Mouse (Mus musculus) hindbrain, postnatal 0 days (tissue): Measurements from ENCODE around the gene Lamc2. TPM values are rescaled to one million over a fixed set of nuclear protein-coding genes. Genes with fewer than 3 reads are reported as not detected.

ENCODE experiments used
- ATAC-seq: fragments of 200-750 bp; cut with Nextera tagmentation; 2 replicates; pipeline ENCODE4 v1.8.0; 2017; ENCODE audit warnings: mild to moderate bottlenecking, moderate TSS enrichment, moderate library complexity
- DNase-seq: peaks from one replicate; pipeline ENCODE4 v3.0.0-alpha.2; 2015; ENCODE audit warnings: low spot score
- H3K27ac ChIP-seq: fragments of 300-500 bp; sonication (generic); 2 replicates; pipeline ENCODE4 v1.5.1; 2014; ENCODE audit warnings: mild to moderate bottlenecking
- H3K27me3 ChIP-seq: fragments of 300-500 bp; sonication (generic); 2 replicates; pipeline ENCODE4 v1.6.1; 2014; ENCODE audit warnings: low read length, mixed read lengths; ENCODE audit not compliant: insufficient read depth
- H3K36me3 ChIP-seq: fragments of 300-500 bp; sonication (generic); 2 replicates; pipeline ENCODE4 v1.6.1; 2014; ENCODE audit warnings: low read length, mixed read lengths; ENCODE audit not compliant: insufficient read depth
- H3K4me1 ChIP-seq: fragments of 300-500 bp; sonication (generic); 2 replicates; pipeline ENCODE4 v1.6.1; 2014; ENCODE audit warnings: antibody characterized with exemption, low read length, mixed read lengths; ENCODE audit not compliant: insufficient read depth
- H3K4me2 ChIP-seq: fragments of 300-500 bp; sonication (generic); 2 replicates; pipeline ENCODE4 v1.6.1; 2014; ENCODE audit warnings: low read depth, mild to moderate bottlenecking, low read length, moderate library complexity, mixed read lengths
- H3K4me3 ChIP-seq: fragments of 300-500 bp; sonication (generic); 2 replicates; pipeline ENCODE4 v1.5.1; 2014; ENCODE audit warnings: low read length
- H3K9ac ChIP-seq: fragments of 300-500 bp; sonication (generic); replicated peaks from 2 replicates; pipeline ENCODE4 v1.6.1; 2014; ENCODE audit warnings: mild to moderate bottlenecking, low read length, moderate library complexity, mixed read lengths
- H3K9me3 ChIP-seq: fragments of 300-500 bp; sonication (generic); 2 replicates; pipeline ENCODE4 v1.6.1; 2016; ENCODE audit warnings: low read length, mixed read lengths
- CTCF ChIP-seq: IDR thresholded peaks from 2 replicates; pipeline ENCODE4 v1.5.1; 2016; ENCODE audit warnings: antibody characterized with exemption, control low read depth, low read depth
- WGBS: fragments of 180-500 bp; shearing (Covaris S2); extraction: QIAGEN DNeasy Blood & Tissue Kit; methylation state at CpG from one replicate; pipeline ENCODE4 v1.1.7; 2014; 5-methylcytosine and 5-hydroxymethylcytosine counted together
- polyA plus RNA-seq: library from polyadenylated mRNA; unstranded; fragments of >200 nt; fragmentation: Nextera tagmentation; extraction: Ambion mirVana; gene quantifications from 2 replicates; pipeline ENCODE4 v1.2.1, GENCODE M21; 2015
- total RNA-seq: library from RNA; depleted of rRNA; stranded (reverse); fragments of >200 nt; gene quantifications from 2 replicates; pipeline ENCODE4 v1.2.3, GENCODE M21; 2014

Lamc2 gene
- total and polyA plus RNA-seq, 2 experiments from 2014 or later, result 4.4 to 5.8 TPM

DNA sequence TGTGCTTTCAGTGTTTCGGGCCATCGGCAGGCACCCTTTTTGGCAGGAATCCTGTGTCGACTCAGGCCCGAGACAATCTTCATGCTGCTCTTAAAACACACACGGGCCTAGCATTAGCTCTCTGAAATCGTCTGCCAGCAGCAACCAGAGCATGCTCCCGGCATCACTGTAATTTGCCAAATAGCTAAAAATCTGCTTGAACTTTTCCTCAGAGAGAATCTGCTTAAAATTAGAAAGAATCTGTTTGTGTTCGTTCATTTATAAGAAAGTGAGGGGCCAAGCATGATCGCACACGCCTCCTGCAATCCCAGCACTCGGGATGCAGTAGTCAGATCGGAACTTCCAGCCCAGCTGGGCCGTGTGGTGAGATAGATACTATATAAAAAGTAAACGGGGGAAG is 15.2 kb upstream of the Lamc2 start:
- WGBS, result 23% methylated on average over 14 of the region's 14 CpGs
- no peak for ATAC-seq

DNA sequence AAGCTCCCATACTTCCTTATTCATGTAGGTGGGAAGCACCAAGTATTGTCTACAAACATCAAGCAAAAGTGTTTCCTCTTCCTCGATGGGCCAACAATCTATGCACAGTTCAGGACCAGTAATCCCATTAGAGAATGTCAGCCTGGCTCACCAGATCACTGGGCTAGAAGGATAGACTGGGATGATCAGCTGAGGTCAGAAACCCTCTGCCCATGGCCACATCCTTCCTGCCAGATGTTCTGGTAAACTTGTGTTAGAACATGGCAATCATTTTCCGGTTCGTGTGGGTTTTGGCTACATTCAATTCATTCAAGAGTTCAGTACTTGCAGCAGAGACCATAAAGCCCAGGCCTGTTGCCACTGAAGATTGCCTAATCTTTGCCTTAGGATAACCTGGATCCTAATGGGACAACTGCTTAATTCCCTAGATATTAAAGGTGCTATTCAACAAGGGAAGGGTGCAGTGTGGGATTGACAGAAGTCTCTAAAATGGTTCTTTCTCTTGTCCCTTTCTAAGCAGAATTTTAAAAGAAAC is 11.1 kb upstream of the Lamc2 start:
- DNase-seq (no peak), ATAC-seq (no peak)
- Histone ChIP-seq H3K27me3 (no peaks in the 10 kb centered on the region), H3K4me1 (no peaks in the 10 kb centered on the region), H3K4me2 (no peak overlapping the region), H3K36me3 (no peaks in the 10 kb centered on the region), H3K4me3 (no peak overlapping the region), H3K9me3 (no peaks in the 10 kb centered on the region), H3K27ac (no peak overlapping the region), H3K9ac (no peak overlapping the region)
- WGBS, result 85% methylated on average over 3 of the region's 3 CpGs
- TF ChIP-seq CTCF, result no peak

More for the DNA sequence above, 15.2 kb upstream of the Lamc2 start:
- no peak overlapping the region for H3K4me3 ChIP-seq
- H3K4me1 ChIP-seq, result no peaks in the 10 kb centered on the region
- H3K9me3 ChIP-seq, result no peaks in the 10 kb centered on the region
- H3K4me2 ChIP-seq, result no peak overlapping the region
- no peaks in the 10 kb centered on the region for H3K27me3 ChIP-seq
- TF ChIP-seq CTCF, result no peak
- DNase-seq, result no peak
- no peak overlapping the region for H3K9ac ChIP-seq
- no peaks in the 10 kb centered on the region for H3K36me3 ChIP-seq
- H3K27ac ChIP-seq, result no peak overlapping the region

DNA sequence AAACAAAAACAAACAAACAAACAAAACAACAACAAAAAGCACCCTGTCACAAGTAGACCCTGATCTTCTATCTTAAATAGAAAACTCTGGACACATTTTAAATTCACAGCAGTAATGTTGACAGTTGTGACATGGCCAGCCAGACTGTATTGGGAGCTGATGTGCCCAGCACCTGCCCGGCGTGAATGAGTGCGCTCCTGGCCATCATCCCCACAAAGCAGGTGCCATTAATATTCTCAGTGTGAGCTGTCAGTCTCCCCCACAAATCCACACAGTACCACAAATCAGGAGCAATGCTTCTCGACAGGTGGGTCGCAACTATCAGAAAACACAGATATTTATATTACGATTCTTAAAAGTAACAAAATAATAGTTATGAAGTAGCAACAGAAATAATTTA is 6.7 kb upstream of the Lamc2 start:
- Histone ChIP-seq H3K9ac (no peak overlapping the region), H3K4me2 (no peak overlapping the region), H3K36me3 (no peaks in the 10 kb centered on the region), H3K27me3 (no peaks in the 10 kb centered on the region), H3K9me3 (no peaks in the 10 kb centered on the region), H3K27ac (no peak overlapping the region), H3K4me1 (peaks cover 9% of the 10 kb centered on the region; the same call in 1 of the 2 replicates), H3K4me3 (no peak overlapping the region)
- 75% methylated on average over 6 of the region's 6 CpGs for WGBS
- no peak for TF ChIP-seq CTCF
- ATAC-seq, result no peak
- DNase-seq, result no peak

DNA sequence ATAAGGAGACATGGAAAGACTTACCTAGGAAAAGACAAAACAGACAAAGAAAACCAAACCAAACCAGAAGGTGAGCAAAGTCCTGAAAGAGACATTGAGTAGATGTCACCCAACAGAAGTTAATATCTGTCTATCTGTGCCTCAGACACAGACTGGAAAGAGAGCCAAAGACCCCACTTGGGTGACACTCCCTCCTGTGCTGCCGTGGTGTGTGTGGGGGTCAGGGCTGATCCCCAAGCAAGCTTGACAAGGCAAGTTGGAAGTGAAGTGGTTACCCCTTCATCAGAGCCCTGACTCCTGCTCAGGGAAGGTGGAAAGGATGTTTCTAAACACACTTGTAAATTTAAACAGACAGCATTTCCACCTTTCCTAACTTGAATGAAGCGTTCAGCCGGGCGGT is 6.1 kb upstream of the Lamc2 start:
- TF ChIP-seq CTCF, result no peak
- no peak overlapping the region for H3K4me3 ChIP-seq

DNA sequence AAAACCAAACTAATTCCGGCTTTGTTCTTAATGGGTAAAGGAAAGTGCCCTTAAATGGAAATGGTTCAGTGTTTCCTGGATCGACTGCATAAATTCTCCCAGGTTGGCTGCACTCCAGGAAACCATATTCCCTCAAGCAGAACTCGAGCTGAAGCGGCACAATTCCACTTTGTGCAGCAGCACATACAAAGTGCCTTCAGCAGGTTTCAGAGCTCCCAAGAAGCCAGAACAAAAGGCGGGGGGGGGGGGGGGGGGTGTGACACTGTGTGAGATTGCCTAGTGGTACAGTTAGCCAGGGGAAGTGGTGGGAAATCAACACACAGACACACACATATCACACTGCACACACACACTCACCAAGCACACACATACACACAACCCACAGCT is 5.7 kb upstream of the Lamc2 start:
- DNase-seq, result peak; percentile 80
- H3K4me3 ChIP-seq, result no peak overlapping the region
- no peaks in the 10 kb centered on the region for H3K9me3 ChIP-seq
- TF ChIP-seq CTCF, result no peak
- ATAC-seq, result peak; percentile 61; the same call in 1 of the 2 replicates
- no peak overlapping the region for H3K27ac ChIP-seq
- 3% methylated on average over 4 of the region's 5 CpGs for WGBS
- no peak overlapping the region for H3K9ac ChIP-seq
- peaks cover 3% of the 10 kb centered on the region; the same call in 1 of the 2 replicates for H3K27me3 ChIP-seq
- H3K36me3 ChIP-seq, result no peaks in the 10 kb centered on the region
- H3K4me1 ChIP-seq, result peaks cover 9% of the 10 kb centered on the region; the same call in 1 of the 2 replicates
- 0 out of 2 replicates have a peak overlapping the region, but pooled peaks have one; percentile 19 for H3K4me2 ChIP-seq

More for the DNA sequence above, 6.1 kb upstream of the Lamc2 start:
- ATAC-seq, result no peak
- WGBS, result 69% methylated on average over 4 of the region's 4 CpGs
- Histone ChIP-seq H3K4me2 (0 out of 2 replicates have a peak overlapping the region, but pooled peaks have one; percentile 19), H3K9me3 (no peaks in the 10 kb centered on the region), H3K4me1 (peaks cover 9% of the 10 kb centered on the region; the same call in 1 of the 2 replicates), H3K27ac (no peak overlapping the region), H3K36me3 (no peaks in the 10 kb centered on the region), H3K27me3 (no peaks in the 10 kb centered on the region), H3K9ac (no peak overlapping the region)
- no peak for DNase-seq

DNA sequence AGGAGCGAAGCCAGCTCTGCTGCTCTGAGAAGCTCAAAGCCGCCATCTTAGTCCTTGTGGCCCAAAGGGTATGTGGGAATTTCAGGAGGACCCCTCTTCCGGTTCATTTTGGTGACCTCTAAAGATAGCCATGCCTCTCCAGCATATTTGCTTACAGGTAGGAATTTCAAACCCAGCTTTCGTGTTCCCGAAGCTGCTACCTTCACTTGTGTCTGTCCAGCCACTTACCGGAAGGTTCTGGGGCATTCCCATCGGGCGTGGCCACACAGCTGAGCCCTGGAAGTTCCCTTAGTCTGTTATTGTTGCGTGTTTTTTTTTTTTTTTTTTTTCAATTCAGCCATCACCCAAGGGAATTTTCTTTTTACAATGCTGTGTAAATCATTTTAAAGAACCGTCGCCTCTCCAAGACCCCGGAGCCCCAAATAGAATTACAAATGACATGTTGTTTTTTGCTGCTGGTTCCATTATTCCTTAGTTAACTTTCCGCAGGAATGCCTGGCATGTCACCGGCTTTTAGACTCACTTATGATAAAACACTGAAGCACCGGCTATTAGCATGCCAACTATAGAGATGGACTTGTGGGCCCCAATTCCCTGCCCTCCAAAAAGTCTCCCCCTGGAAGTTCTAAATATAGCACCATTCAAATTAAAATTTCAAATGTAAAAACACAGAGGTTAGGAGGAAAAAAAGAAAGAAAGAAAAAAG is 5.1 kb upstream of the Lamc2 start:
- H3K27ac ChIP-seq, result no peak overlapping the region
- no peak overlapping the region for H3K4me3 ChIP-seq
- H3K4me1 ChIP-seq, result peaks cover 9% of the 10 kb centered on the region; the same call in 1 of the 2 replicates
- H3K9me3 ChIP-seq, result no peaks in the 10 kb centered on the region
- DNase-seq (no peak), ATAC-seq (no peak; the same call in 1 of the 2 replicates)
- TF ChIP-seq CTCF, result no peak
- H3K27me3 ChIP-seq, result peaks cover 8% of the 10 kb centered on the region; the same call in 1 of the 2 replicates
- H3K9ac ChIP-seq, result no peak overlapping the region
- H3K4me2 ChIP-seq, result 0 out of 2 replicates have a peak overlapping the region, but pooled peaks have one; percentile 19
- 39% methylated on average over 15 of the region's 15 CpGs for WGBS
- H3K36me3 ChIP-seq, result no peaks in the 10 kb centered on the region

DNA sequence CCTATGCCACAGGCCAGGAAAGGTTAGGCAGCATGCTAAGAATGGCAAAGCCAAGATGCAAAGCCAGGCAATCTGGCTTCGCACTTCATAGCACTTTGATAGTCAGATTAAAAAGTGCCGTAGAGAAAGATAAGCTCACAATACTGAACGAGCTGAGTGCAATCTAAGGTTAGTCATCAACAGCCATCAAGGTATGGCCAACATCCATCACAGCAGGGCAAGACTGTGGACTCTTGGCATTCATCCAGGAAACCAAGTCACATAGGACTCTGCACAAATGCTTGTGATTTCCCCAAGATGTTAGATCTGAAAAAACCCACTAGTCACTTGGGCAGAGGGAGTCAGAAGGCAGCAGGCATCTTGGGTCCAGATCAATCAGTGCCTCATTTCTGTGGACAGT is 1.8 kb upstream of the Lamc2 start:
- Histone ChIP-seq H3K4me1 (peaks cover 16% of the 10 kb centered on the region; the same call in 1 of the 2 replicates), H3K27me3 (peaks cover 13% of the 10 kb centered on the region; the same call in 1 of the 2 replicates), H3K27ac (no peak overlapping the region), H3K36me3 (no peaks in the 10 kb centered on the region), H3K4me2 (no peak overlapping the region), H3K4me3 (no peak overlapping the region), H3K9ac (no peak overlapping the region), H3K9me3 (no peaks in the 10 kb centered on the region)
- 63% methylated on average over 3 of the region's 3 CpGs for WGBS
- no peak for DNase-seq
- no peak for TF ChIP-seq CTCF
- no peak for ATAC-seq
